In genomic region chr11:109329331-109329730, GRCm38 (mm10) we compare ENCODE assay signal across 33 mouse cellular contexts. TPM values are rescaled to one million over a fixed set of nuclear protein-coding genes. Genes with fewer than 3 reads are reported as not detected.
DNase-seq lines count a peak whose midpoint lies in the region; ATAC-seq lines count a peak whose summit lies in the region.
"Had no signal": no experiment of that assay in that cellular context is flagged by ENCODE, and none has a peak within 500 bp of the region (broad histone marks: within the 10 kb centered on the region; RNA-seq: fewer than 3 reads in every experiment).

No protein-coding gene starts in this region.

- 56% methylated on average over 4 of the region's 4 CpGs for WGBS in kidney, embryonic 16.5 days
- WGBS in kidney, embryonic 15.5 days = 53% methylated on average over 4 of the region's 4 CpGs

- H3K4me3 ChIP-seq in kidney, embryonic 16.5 days (ENCODE audit: low read length) = no peak overlapping the region
- no peak overlapping the region for H3K4me3 ChIP-seq in kidney, embryonic 15.5 days (replicated peaks)
- H3K4me3 ChIP-seq: embryonic facial prominence, embryonic 10.5 days; embryonic facial prominence, embryonic 15.5 days; forebrain, embryonic 12.5 days; heart, adult 2 months; heart, embryonic 12.5 days; hindbrain, embryonic 13.5 days; limb, embryonic 10.5 days; limb, embryonic 15.5 days; liver, embryonic 13.5 days; neural tube, embryonic 15.5 days had no signal

- ATAC-seq in kidney, embryonic 16.5 days (ENCODE audit: low FRiP score, low TSS enrichment) = no peak
- ATAC-seq in kidney, embryonic 15.5 days (replicated peaks; ENCODE audit: low FRiP score) = no peak
- ATAC-seq: activated CD4-positive, CD25-positive, alpha-beta regulatory T cell, adult 4 months; forebrain, postnatal 0 days; intestine, embryonic 16.5 days had no signal

- H3K4me2 ChIP-seq in kidney, embryonic 16.5 days (replicated peaks; ENCODE audit: low read depth, low read length) = no peak overlapping the region
- no peak overlapping the region for H3K4me2 ChIP-seq in kidney, embryonic 15.5 days
- H3K4me2 ChIP-seq: embryonic facial prominence, embryonic 15.5 days; forebrain, embryonic 12.5 days; heart, embryonic 12.5 days; hindbrain, embryonic 13.5 days; limb, embryonic 15.5 days; liver, embryonic 13.5 days; neural tube, embryonic 15.5 days had no signal

- DNase-seq in adrenal gland, adult (ENCODE audit: inconsistent age in 2 of 2, low spot score in 1 of 2) = peak; percentile 41 to 56
- DNase-seq in adrenal gland, postnatal 4 days (ENCODE audit: low spot score in 2 of 2) = no peak
- DNase-seq in kidney, adult 11 months = peak; percentile 31
- peak; percentile 47 for DNase-seq in kidney, postnatal 14 days
- DNase-seq in thymus, postnatal 0 days (ENCODE audit: low spot score) = no peak
- no peak for DNase-seq in cerebellum, adult 9-11 months
- DNase-seq: cerebellum, adult 11-12 months; cerebellum, postnatal 25 days; forebrain, postnatal 0 days; heart, adult 2 months; heart, postnatal 4 days; layer of hippocampus, adult 9-11 months; liver, embryonic 13.5 days; lung, adult 18-20 months; lung, postnatal 10 days; midbrain, embryonic 14.5 days; retina, postnatal 1 day; right cerebral cortex, postnatal 14 days; thymus, postnatal 25 days had no signal

- H3K27me3 ChIP-seq in kidney, embryonic 16.5 days (ENCODE audit: insufficient read depth, low read length) = no peaks in the 10 kb centered on the region
- H3K27me3 ChIP-seq in kidney, embryonic 15.5 days = no peaks in the 10 kb centered on the region
- H3K27me3 ChIP-seq: embryonic facial prominence, embryonic 15.5 days; heart, embryonic 12.5 days; hindbrain, embryonic 13.5 days; limb, embryonic 15.5 days; neural tube, embryonic 15.5 days had no signal

- no peak overlapping the region for H3K9ac ChIP-seq in kidney, embryonic 16.5 days (replicated peaks; ENCODE audit: low read length)
- H3K9ac ChIP-seq in kidney, embryonic 15.5 days = no peak overlapping the region
- H3K9ac ChIP-seq: embryonic facial prominence, embryonic 15.5 days; forebrain, embryonic 12.5 days; forebrain, postnatal 0 days; heart, embryonic 12.5 days; hindbrain, embryonic 13.5 days; limb, embryonic 15.5 days; liver, embryonic 13.5 days; neural tube, embryonic 15.5 days had no signal

- peaks cover 4% of the 10 kb centered on the region; the same call in 1 of the 2 replicates for H3K4me1 ChIP-seq in kidney, embryonic 16.5 days (ENCODE audit: insufficient read depth, low read length)
- H3K4me1 ChIP-seq in kidney, embryonic 15.5 days = peaks cover 18% of the 10 kb centered on the region

- H3K9me3 ChIP-seq in kidney, embryonic 16.5 days (ENCODE audit: low read length) = no peaks in the 10 kb centered on the region
- no peaks in the 10 kb centered on the region for H3K9me3 ChIP-seq in kidney, embryonic 15.5 days (replicated peaks)
- H3K9me3 ChIP-seq: embryonic facial prominence, embryonic 10.5 days; embryonic facial prominence, embryonic 15.5 days; forebrain, embryonic 12.5 days; heart, embryonic 12.5 days; hindbrain, embryonic 13.5 days; limb, embryonic 10.5 days; limb, embryonic 15.5 days; liver, embryonic 13.5 days; neural tube, embryonic 15.5 days had no signal

- no peaks in the 10 kb centered on the region for H3K36me3 ChIP-seq in kidney, embryonic 16.5 days (ENCODE audit: insufficient read depth, low read length)
- no peaks in the 10 kb centered on the region for H3K36me3 ChIP-seq in kidney, embryonic 15.5 days
- H3K36me3 ChIP-seq: embryonic facial prominence, embryonic 10.5 days; embryonic facial prominence, embryonic 15.5 days; forebrain, embryonic 12.5 days; heart, embryonic 12.5 days; hindbrain, embryonic 13.5 days; limb, embryonic 10.5 days; limb, embryonic 15.5 days; liver, embryonic 13.5 days; neural tube, embryonic 15.5 days had no signal

- H3K27ac ChIP-seq in kidney, embryonic 16.5 days (ENCODE audit: low read length) = no peak overlapping the region
- H3K27ac ChIP-seq in kidney, embryonic 15.5 days = no peak overlapping the region
- H3K27ac ChIP-seq: embryonic facial prominence, embryonic 10.5 days; embryonic facial prominence, embryonic 15.5 days; forebrain, embryonic 12.5 days; heart, adult 2 months; hindbrain, embryonic 13.5 days; limb, embryonic 10.5 days; limb, embryonic 15.5 days; liver, embryonic 13.5 days; neural tube, embryonic 15.5 days had no signal

RNA-seq across cellular contexts. Expression of gene Rgs9, which starts 31.4 kb away (rescaled TPM):
- total RNA-seq in adrenal gland, postnatal 4 days (2021) = 10 to 100 TPM; 10.8 to 11.3 TPM
- 1.2 and 1.9 TPM in 2 replicates for polyA plus RNA-seq in kidney, embryonic 16.5 days (2015; fragmentation: Nextera tagmentation; extraction: Ambion mirVana)
- polyA plus RNA-seq in kidney, embryonic 15.5 days (2015; fragmentation: Nextera tagmentation; extraction: Ambion mirVana) = 1.3 and 1.8 TPM in 2 replicates
- 0.66 and 1.5 TPM in 2 replicates for polyA plus RNA-seq in thymus, postnatal 0 days (2015; fragmentation: Nextera tagmentation; extraction: Ambion mirVana)
- total RNA-seq: gastrocnemius, adult 8-10 months; MEL had no signal

RNA-seq across cellular contexts. Expression of gene Gna13, which starts 33.3 kb away (rescaled TPM):
- total RNA-seq in adrenal gland, postnatal 4 days (2021) = 10 to 100 TPM; 75.1 to 78.2 TPM
- polyA plus RNA-seq in kidney, embryonic 16.5 days (2015; fragmentation: Nextera tagmentation; extraction: Ambion mirVana) = 22.0 and 24.1 TPM in 2 replicates
- 20.8 and 21.5 TPM in 2 replicates for polyA plus RNA-seq in kidney, embryonic 15.5 days (2015; fragmentation: Nextera tagmentation; extraction: Ambion mirVana)
- 34.1 and 46.4 TPM in 2 replicates for polyA plus RNA-seq in thymus, postnatal 0 days (2015; fragmentation: Nextera tagmentation; extraction: Ambion mirVana)

Comparison
In these comparisons a context has a peak if more than half of its experiments do, and no peak if none do; other contexts are left out.
1. DNase-seq: peak in adrenal gland, adult (2 of 2), kidney, adult 11 months (single experiment) and kidney, postnatal 14 days (single experiment); none in adrenal gland, postnatal 4 days (0 of 2), thymus, postnatal 0 days (single experiment) and cerebellum, adult 9-11 months (single experiment).